Mouse (Mus musculus): ENCODE measurements around the gene Cntn4. TPM values are rescaled to one million over a fixed set of nuclear protein-coding genes. Genes with fewer than 3 reads are reported as not detected.

The Cntn4 gene
- polyA plus RNA-seq, 1 experiment from 2014 or later = 0.72 TPM

GRCm38 (mm10) chr6:106565769-106566459 is 888.5 kb downstream of the Cntn4 start:
- H3K27me3 ChIP-seq (ENCODE audit: control insufficient read depth, insufficient read depth, low read length) = no peaks in the 10 kb centered on the region
- H3K36me3 ChIP-seq (ENCODE audit: control insufficient read depth, insufficient read depth, low read length) = no peaks in the 10 kb centered on the region
- H3K27ac ChIP-seq (replicated peaks) = no peak overlapping the region
- TF ChIP-seq CTCF (IDR thresholded peaks at IDR 0.05; ENCODE audit: low read depth) (no peak), EP300 (optimal IDR thresholded peaks at IDR 0.05) (no peak)
- no peaks in the 10 kb centered on the region for H3K4me1 ChIP-seq (replicated peaks; ENCODE audit: control insufficient read depth, insufficient read depth)
- ATAC-seq (ENCODE audit: low FRiP score, low TSS enrichment) (no peak), DNase-seq (ENCODE audit: low spot score) (no peak)
- no peak overlapping the region for H3K4me3 ChIP-seq (ENCODE audit: low read depth, low read length)
- no peak overlapping the region for H3K4me2 ChIP-seq (replicated peaks; ENCODE audit: low read depth)
- H3K9ac ChIP-seq (ENCODE audit: low read length) = no peak overlapping the region
- WGBS = 87% methylated on average over 3 of the region's 3 CpGs
- H3K9me3 ChIP-seq (ENCODE audit: control insufficient read depth, low read length) = no peaks in the 10 kb centered on the region

- Histone ChIP-seq H3K9ac (ENCODE audit: low read length) (no peak overlapping the region), H3K36me3 (ENCODE audit: control insufficient read depth, insufficient read depth, low read length) (no peaks in the 10 kb centered on the region), H3K27ac (replicated peaks) (no peak overlapping the region), H3K4me1 (replicated peaks; ENCODE audit: control insufficient read depth, insufficient read depth) (no peaks in the 10 kb centered on the region), H3K9me3 (ENCODE audit: control insufficient read depth, low read length) (no peaks in the 10 kb centered on the region), H3K4me3 (ENCODE audit: low read depth, low read length) (no peak overlapping the region), H3K27me3 (ENCODE audit: control insufficient read depth, insufficient read depth, low read length) (no peaks in the 10 kb centered on the region), H3K4me2 (replicated peaks; ENCODE audit: low read depth) (no peak overlapping the region)
- WGBS = 72% methylated on average over 11 of the region's 11 CpGs
- ATAC-seq (ENCODE audit: low FRiP score, low TSS enrichment) (no peak), DNase-seq (ENCODE audit: low spot score) (no peak)
- no peak for TF ChIP-seq CTCF (IDR thresholded peaks at IDR 0.05; ENCODE audit: low read depth)
- TF ChIP-seq EP300 (optimal IDR thresholded peaks at IDR 0.05) = no peak
Measured at GRCm38 (mm10) chr6:106566929-106567621, 889.6 kb downstream of the Cntn4 start.

- H3K9me3 ChIP-seq (ENCODE audit: control insufficient read depth, low read length) = no peaks in the 10 kb centered on the region
- TF ChIP-seq EP300 (optimal IDR thresholded peaks at IDR 0.05) (no peak), CTCF (IDR thresholded peaks at IDR 0.05; ENCODE audit: low read depth) (no peak)
- DNase-seq (ENCODE audit: low spot score) (no peak), ATAC-seq (ENCODE audit: low FRiP score, low TSS enrichment) (no peak)
- no peak overlapping the region for H3K4me2 ChIP-seq (replicated peaks; ENCODE audit: low read depth)
- 49% methylated on average over 5 of the region's 5 CpGs for WGBS
- H3K27me3 ChIP-seq (ENCODE audit: control insufficient read depth, insufficient read depth, low read length) = no peaks in the 10 kb centered on the region
- H3K9ac ChIP-seq (ENCODE audit: low read length) = no peak overlapping the region
- no peaks in the 10 kb centered on the region for H3K36me3 ChIP-seq (ENCODE audit: control insufficient read depth, insufficient read depth, low read length)
- H3K27ac ChIP-seq (replicated peaks) = no peak overlapping the region
- no peak overlapping the region for H3K4me3 ChIP-seq (ENCODE audit: low read depth, low read length)
- no peaks in the 10 kb centered on the region for H3K4me1 ChIP-seq (replicated peaks; ENCODE audit: control insufficient read depth, insufficient read depth)
Measured at GRCm38 (mm10) chr6:106580124-106580523, 902.7 kb downstream of the Cntn4 start.

- H3K4me3 ChIP-seq (ENCODE audit: low read depth, low read length) = no peak overlapping the region
- no peak overlapping the region for H3K9ac ChIP-seq (ENCODE audit: low read length)
- no peak overlapping the region for H3K4me2 ChIP-seq (replicated peaks; ENCODE audit: low read depth)
- no peak for TF ChIP-seq CTCF (IDR thresholded peaks at IDR 0.05; ENCODE audit: low read depth)
- no peak for TF ChIP-seq EP300 (optimal IDR thresholded peaks at IDR 0.05)
- ATAC-seq (ENCODE audit: low FRiP score, low TSS enrichment) (no peak), DNase-seq (ENCODE audit: low spot score) (no peak)
- WGBS = 20% methylated on average over 9 of the region's 9 CpGs
- no peaks in the 10 kb centered on the region for H3K9me3 ChIP-seq (ENCODE audit: control insufficient read depth, low read length)
- H3K27me3 ChIP-seq (ENCODE audit: control insufficient read depth, insufficient read depth, low read length) = no peaks in the 10 kb centered on the region
- H3K27ac ChIP-seq (replicated peaks) = no peak overlapping the region
- no peaks in the 10 kb centered on the region for H3K4me1 ChIP-seq (replicated peaks; ENCODE audit: control insufficient read depth, insufficient read depth)
- no peaks in the 10 kb centered on the region for H3K36me3 ChIP-seq (ENCODE audit: control insufficient read depth, insufficient read depth, low read length)
Measured at GRCm38 (mm10) chr6:106593756-106594155, 916.3 kb downstream of the Cntn4 start.

GRCm38 (mm10) chr6:106617081-106617480 is 939.6 kb downstream of the Cntn4 start:
- 84% methylated on average over 3 of the region's 3 CpGs for WGBS
- no peak overlapping the region for H3K4me3 ChIP-seq (ENCODE audit: low read depth, low read length)
- DNase-seq (ENCODE audit: low spot score) (no peak), ATAC-seq (ENCODE audit: low FRiP score, low TSS enrichment) (no peak)
- no peaks in the 10 kb centered on the region for H3K4me1 ChIP-seq (replicated peaks; ENCODE audit: control insufficient read depth, insufficient read depth)
- no peaks in the 10 kb centered on the region for H3K36me3 ChIP-seq (ENCODE audit: control insufficient read depth, insufficient read depth, low read length)
- H3K4me2 ChIP-seq (replicated peaks; ENCODE audit: low read depth) = no peak overlapping the region
- no peak overlapping the region for H3K9ac ChIP-seq (ENCODE audit: low read length)
- TF ChIP-seq CTCF (IDR thresholded peaks at IDR 0.05; ENCODE audit: low read depth) (no peak), EP300 (optimal IDR thresholded peaks at IDR 0.05) (no peak)
- no peak overlapping the region for H3K27ac ChIP-seq (replicated peaks)
- H3K27me3 ChIP-seq (ENCODE audit: control insufficient read depth, insufficient read depth, low read length) = no peaks in the 10 kb centered on the region
- H3K9me3 ChIP-seq (ENCODE audit: control insufficient read depth, low read length) = no peaks in the 10 kb centered on the region

GRCm38 (mm10) chr6:106621188-106621749 is 943.8 kb downstream of the Cntn4 start:
- WGBS = 65% methylated on average over 5 of the region's 5 CpGs
- no peaks in the 10 kb centered on the region for H3K36me3 ChIP-seq (ENCODE audit: control insufficient read depth, insufficient read depth, low read length)
- ATAC-seq (ENCODE audit: low FRiP score, low TSS enrichment) (no peak), DNase-seq (ENCODE audit: low spot score) (no peak)
- H3K27ac ChIP-seq (replicated peaks) = no peak overlapping the region
- no peak overlapping the region for H3K9ac ChIP-seq (ENCODE audit: low read length)
- no peaks in the 10 kb centered on the region for H3K9me3 ChIP-seq (ENCODE audit: control insufficient read depth, low read length)
- H3K4me3 ChIP-seq (ENCODE audit: low read depth, low read length) = no peak overlapping the region
- H3K27me3 ChIP-seq (ENCODE audit: control insufficient read depth, insufficient read depth, low read length) = no peaks in the 10 kb centered on the region
- TF ChIP-seq EP300 (optimal IDR thresholded peaks at IDR 0.05) (no peak), CTCF (IDR thresholded peaks at IDR 0.05; ENCODE audit: low read depth) (no peak)
- no peaks in the 10 kb centered on the region for H3K4me1 ChIP-seq (replicated peaks; ENCODE audit: control insufficient read depth, insufficient read depth)
- no peak overlapping the region for H3K4me2 ChIP-seq (replicated peaks; ENCODE audit: low read depth)
